Mouse (Mus musculus) kidney, embryonic 16.5 days (tissue): ENCODE data around the gene Megf11. TPM values are rescaled to one million over a fixed set of nuclear protein-coding genes. Genes with fewer than 3 reads are reported as not detected.

Source experiments
- ATAC-seq: fragments of 200-750 bp; cut with Nextera tagmentation; 2 replicates; pipeline ENCODE4 v1.8.0; 2017; ENCODE audit warnings: moderate TSS enrichment; ENCODE audit not compliant: low FRiP score, low TSS enrichment
- H3K27ac ChIP-seq: fragments of 300-500 bp; sonication (generic); 2 replicates; pipeline ENCODE4 v1.5.1; 2014; ENCODE audit warnings: low read length
- H3K27me3 ChIP-seq: fragments of 300-500 bp; sonication (generic); 2 replicates; pipeline ENCODE4 v1.6.1; 2014; ENCODE audit warnings: low read length, control low read depth, mixed read lengths; ENCODE audit not compliant: insufficient read depth
- H3K36me3 ChIP-seq: fragments of 300-500 bp; sonication (generic); 2 replicates; pipeline ENCODE4 v1.6.1; 2014; ENCODE audit warnings: low read length, control low read depth, mixed read lengths; ENCODE audit not compliant: insufficient read depth
- H3K4me1 ChIP-seq: fragments of 300-500 bp; sonication (generic); 2 replicates; pipeline ENCODE4 v1.6.1; 2014; ENCODE audit warnings: low read length, control low read depth, mixed read lengths; ENCODE audit not compliant: insufficient read depth
- H3K4me2 ChIP-seq: fragments of 300-500 bp; sonication (generic); replicated peaks from 2 replicates; pipeline ENCODE4 v1.6.1; 2014; ENCODE audit warnings: low read depth, low read length
- H3K4me3 ChIP-seq: fragments of 300-500 bp; sonication (generic); 2 replicates; pipeline ENCODE4 v1.5.1; 2014; ENCODE audit warnings: mild to moderate bottlenecking, low read length
- H3K9ac ChIP-seq: fragments of 300-500 bp; sonication (generic); replicated peaks from 2 replicates; pipeline ENCODE4 v1.6.1; 2014; ENCODE audit warnings: low read length
- H3K9me3 ChIP-seq: fragments of 300-500 bp; sonication (generic); 2 replicates; pipeline ENCODE4 v1.6.1; 2016; ENCODE audit warnings: low read length, control low read depth
- whole genome bisulfite sequencing: fragments of 180-500 bp; shearing (Covaris S2); extraction: QIAGEN DNeasy Blood & Tissue Kit; methylation state at CpG from one replicate; pipeline ENCODE4 v1.1.7; 2014; 5-methylcytosine and 5-hydroxymethylcytosine counted together
- polyA plus RNA-seq: library from polyadenylated mRNA; unstranded; fragments of >200 nt; fragmentation: Nextera tagmentation; extraction: Ambion mirVana; gene quantifications from 2 replicates; pipeline ENCODE4 v1.2.1, GENCODE M21; 2015

The Megf11 gene
- polyA plus RNA-seq, 1 experiment from 2014 or later = 4.7 TPM

DNA sequence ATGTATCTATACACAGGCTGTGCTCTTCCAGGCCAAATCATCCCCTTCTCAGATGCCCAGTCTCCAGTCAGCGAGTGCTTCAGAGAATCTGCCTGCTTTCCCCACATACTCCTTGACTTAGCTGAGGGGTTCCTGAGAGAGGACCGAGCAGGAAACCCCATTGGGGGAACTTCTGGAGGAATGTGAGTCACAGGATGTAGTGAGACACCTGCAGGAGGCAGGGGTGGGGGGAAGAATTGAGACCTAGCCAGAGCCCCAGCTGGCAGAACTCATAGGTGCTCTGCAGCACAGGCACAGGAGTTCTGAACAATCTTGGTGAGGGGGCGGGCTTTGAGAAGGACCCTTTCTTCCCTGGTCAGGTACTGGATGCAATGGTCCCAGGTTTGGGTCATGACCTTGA is 35.0 kb downstream of the Megf11 start:
- H3K36me3 ChIP-seq = no peaks in the 10 kb centered on the region
- WGBS = 83% methylated on average over 3 of the region's 3 CpGs
- no peak for ATAC-seq
- no peak overlapping the region for H3K4me3 ChIP-seq
- no peaks in the 10 kb centered on the region for H3K4me1 ChIP-seq
- H3K9me3 ChIP-seq = no peaks in the 10 kb centered on the region
- no peaks in the 10 kb centered on the region for H3K27me3 ChIP-seq
- H3K27ac ChIP-seq = no peak overlapping the region
- no peak overlapping the region for H3K9ac ChIP-seq
- H3K4me2 ChIP-seq = no peak overlapping the region

DNA sequence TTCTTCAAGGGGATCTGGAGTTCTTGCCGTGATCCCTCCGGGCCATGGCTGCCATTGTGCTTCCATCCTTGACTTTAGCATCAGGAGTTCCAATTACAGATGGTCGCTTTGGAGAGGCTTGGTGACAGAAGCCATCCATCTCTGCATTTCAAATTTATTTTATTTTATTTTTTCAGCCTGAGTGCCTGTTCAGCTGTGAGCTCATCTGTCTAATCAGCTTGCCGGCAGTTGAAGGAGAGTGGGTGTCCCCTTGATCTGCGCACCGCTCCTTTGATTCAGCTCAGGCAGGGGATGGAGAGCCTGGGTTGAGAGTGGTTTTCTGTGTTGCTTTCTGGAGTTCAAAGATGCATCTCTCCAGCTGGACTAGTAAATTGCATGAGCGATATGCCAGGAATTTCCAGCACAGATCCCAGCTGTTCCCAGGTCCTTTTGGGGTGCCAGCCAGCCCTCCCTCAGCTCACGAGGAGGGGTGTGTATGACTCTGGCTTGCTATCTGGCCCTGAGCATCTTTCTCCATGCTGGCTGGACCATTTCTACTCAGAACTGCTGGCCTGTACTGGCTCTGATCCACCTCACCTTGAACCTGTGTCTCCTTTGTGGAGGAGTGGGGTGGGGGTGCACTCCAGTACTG is 36.7 kb downstream of the Megf11 start:
- no peak for ATAC-seq
- Histone ChIP-seq H3K36me3 (no peaks in the 10 kb centered on the region), H3K4me2 (no peak overlapping the region), H3K4me1 (no peaks in the 10 kb centered on the region), H3K9me3 (no peaks in the 10 kb centered on the region), H3K4me3 (no peak overlapping the region), H3K27ac (no peak overlapping the region), H3K27me3 (no peaks in the 10 kb centered on the region), H3K9ac (no peak overlapping the region)
- WGBS = 73% methylated on average over 8 of the region's 8 CpGs

DNA sequence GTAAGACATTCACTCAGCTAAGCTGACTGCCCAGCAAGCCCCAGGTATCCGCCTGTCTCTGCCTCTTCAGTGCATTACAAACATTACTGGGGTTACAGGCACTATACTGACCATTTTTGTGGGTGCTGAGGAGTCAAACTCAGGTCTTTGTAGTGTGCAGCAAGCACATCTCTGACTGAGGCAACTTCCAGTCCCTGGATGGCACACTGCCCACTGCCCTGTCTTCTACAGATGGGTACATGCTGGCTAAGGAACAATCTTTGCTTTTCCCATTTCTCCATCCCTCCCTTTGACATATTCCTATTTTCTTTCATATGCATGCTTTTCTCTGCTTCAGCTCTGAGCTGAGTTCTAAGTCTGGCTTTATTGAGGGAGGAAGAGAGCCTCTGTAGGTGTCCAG is 38.5 kb downstream of the Megf11 start:
- Histone ChIP-seq H3K4me2 (no peak overlapping the region), H3K36me3 (no peaks in the 10 kb centered on the region), H3K9me3 (no peaks in the 10 kb centered on the region), H3K4me3 (no peak overlapping the region), H3K4me1 (no peaks in the 10 kb centered on the region), H3K27me3 (no peaks in the 10 kb centered on the region), H3K27ac (no peak overlapping the region), H3K9ac (no peak overlapping the region)
- 88% methylated on average over 1 of the region's 1 CpGs for WGBS
- ATAC-seq = no peak

DNA sequence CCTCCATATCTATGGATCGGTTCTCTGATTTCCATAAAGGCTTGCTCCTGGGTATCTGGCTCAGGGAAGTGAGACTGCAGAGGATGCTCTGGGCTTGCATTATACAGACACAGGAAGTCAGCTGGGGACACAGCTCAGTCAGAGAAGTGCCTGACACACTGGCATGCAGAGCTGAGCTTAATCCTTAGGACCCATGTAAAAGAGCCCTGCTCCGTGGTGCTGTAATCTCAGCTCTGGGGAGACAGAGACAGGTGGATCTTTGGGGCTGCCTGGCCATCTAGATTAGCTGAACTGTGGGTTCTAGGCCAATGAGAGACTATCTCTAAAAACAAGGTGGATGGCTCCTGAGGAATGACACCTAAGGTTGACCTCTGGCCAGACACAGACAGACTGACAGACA is 50.7 kb downstream of the Megf11 start:
- H3K27me3 ChIP-seq = no peaks in the 10 kb centered on the region
- ATAC-seq = no peak
- peaks cover 4% of the 10 kb centered on the region; the same call in 1 of the 2 replicates for H3K4me1 ChIP-seq
- no peak overlapping the region for H3K4me2 ChIP-seq
- H3K9ac ChIP-seq = no peak overlapping the region
- H3K4me3 ChIP-seq = no peak overlapping the region
- H3K9me3 ChIP-seq = no peaks in the 10 kb centered on the region; the same call in 1 of the 2 replicates
- H3K36me3 ChIP-seq = no peaks in the 10 kb centered on the region
- WGBS = 66% methylated on average over 2 of the region's 2 CpGs
- H3K27ac ChIP-seq = no peak overlapping the region

DNA sequence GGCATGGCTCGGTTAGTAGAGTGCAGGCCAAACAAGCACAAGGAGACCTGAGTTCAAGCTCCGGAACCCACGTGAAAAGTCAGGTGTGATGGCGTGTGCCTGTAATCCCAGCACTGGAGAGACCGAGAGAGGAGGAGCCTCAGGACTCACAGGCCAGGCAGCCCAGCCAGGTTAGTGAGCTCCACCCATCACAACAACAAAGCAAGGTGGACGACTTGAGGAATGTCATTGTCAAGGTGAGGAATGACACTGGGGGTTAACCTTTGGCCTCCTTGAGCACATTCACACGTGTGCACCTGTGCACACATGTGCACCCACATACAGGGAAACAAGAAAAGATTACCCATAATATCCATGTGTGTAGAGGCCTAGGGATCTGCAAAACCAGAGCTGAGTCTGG is 54.7 kb downstream of the Megf11 start:
- 83% methylated on average over 7 of the region's 7 CpGs for WGBS
- H3K9me3 ChIP-seq = no peaks in the 10 kb centered on the region
- ATAC-seq = no peak

DNA sequence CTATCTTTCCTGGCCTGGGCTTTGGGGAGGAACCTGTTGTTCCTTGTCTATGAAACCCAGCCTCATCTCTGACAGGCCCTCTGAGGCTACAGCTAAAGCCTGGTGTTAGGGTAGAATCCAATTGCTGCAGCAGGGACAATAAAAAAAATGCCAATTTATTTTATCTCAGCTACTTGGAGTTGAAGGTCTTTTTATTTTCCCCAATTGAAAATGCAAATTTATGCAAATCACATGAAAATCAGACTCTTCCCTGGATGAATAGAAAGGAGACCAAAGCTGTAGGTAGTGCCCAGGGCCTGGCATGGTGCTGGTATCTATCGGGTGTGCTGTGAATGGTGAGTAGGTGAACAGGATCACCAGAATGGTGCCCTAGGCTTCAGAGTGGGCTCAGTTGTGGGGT is 60.6 kb downstream of the Megf11 start:
- no peaks in the 10 kb centered on the region for H3K9me3 ChIP-seq
- WGBS = 96% methylated on average over 1 of the region's 1 CpGs
- no peak for ATAC-seq

More for the DNA sequence above, 54.7 kb downstream of the Megf11 start:
- peaks cover 4% of the 10 kb centered on the region; the same call in 1 of the 2 replicates for H3K4me1 ChIP-seq
- no peak overlapping the region for H3K4me3 ChIP-seq
- H3K27ac ChIP-seq = no peak overlapping the region
- H3K9ac ChIP-seq = no peak overlapping the region
- H3K36me3 ChIP-seq = no peaks in the 10 kb centered on the region
- no peaks in the 10 kb centered on the region for H3K27me3 ChIP-seq
- H3K4me2 ChIP-seq = no peak overlapping the region

DNA sequence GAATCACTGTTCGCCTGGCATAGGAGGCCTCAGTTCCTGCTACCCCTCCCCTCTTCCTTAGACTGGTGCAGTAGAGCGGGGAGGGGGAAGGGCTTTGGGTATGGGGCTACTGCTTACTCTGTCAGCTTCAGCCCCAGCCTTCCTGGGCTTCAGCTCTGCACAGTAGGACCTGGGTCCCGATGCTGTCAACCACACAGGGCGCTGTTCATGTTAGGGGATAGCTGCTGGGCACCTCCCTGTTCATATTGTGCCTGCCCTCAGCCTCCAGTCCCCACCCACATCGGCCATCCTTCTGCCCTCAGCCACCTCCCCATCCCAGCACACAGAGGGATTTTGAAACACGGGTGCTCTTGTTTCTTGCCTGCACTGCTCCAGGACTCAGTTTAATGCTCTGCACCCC is 61.6 kb downstream of the Megf11 start:
- Histone ChIP-seq H3K4me2 (peak overlapping the region; percentile 17), H3K9ac (no peak overlapping the region; the same call in 1 of the 2 replicates), H3K36me3 (no peaks in the 10 kb centered on the region), H3K4me1 (peaks cover 21% of the 10 kb centered on the region), H3K9me3 (no peaks in the 10 kb centered on the region), H3K27me3 (no peaks in the 10 kb centered on the region), H3K27ac (peak overlapping the region; percentile 17; the same call in 1 of the 2 replicates), H3K4me3 (no peak overlapping the region)
- 26% methylated on average over 6 of the region's 6 CpGs for WGBS
- ATAC-seq = 0 out of 2 replicates have a peak, but pooled peaks have one; percentile 60

More for the DNA sequence above, 60.6 kb downstream of the Megf11 start:
- peaks cover 21% of the 10 kb centered on the region for H3K4me1 ChIP-seq
- no peaks in the 10 kb centered on the region for H3K27me3 ChIP-seq
- H3K36me3 ChIP-seq = no peaks in the 10 kb centered on the region
- no peak overlapping the region for H3K4me2 ChIP-seq
- no peak overlapping the region for H3K9ac ChIP-seq
- no peak overlapping the region for H3K4me3 ChIP-seq
- no peak overlapping the region for H3K27ac ChIP-seq

DNA sequence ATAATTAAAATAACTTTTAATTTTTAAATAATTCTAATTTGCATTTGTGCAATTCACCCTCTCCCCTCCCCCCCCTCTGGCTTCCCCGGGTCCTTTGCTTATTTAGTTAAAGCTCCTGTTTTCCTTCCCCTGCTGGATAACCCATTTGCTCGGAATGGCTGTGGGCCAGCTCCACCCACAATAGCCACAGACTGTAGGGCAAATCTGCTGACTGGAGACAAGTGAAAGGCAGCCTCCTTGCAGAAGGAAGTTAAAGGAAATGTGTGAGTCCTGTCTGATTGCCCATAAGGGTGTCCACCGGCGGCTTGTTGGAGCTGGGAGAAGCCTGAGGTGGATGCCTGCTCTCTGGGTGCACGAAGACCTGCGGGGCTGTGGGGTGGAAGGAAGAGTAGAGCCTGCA is 62.1 kb downstream of the Megf11 start:
- H3K9ac ChIP-seq = no peak overlapping the region
- peak overlapping the region; percentile 17 for H3K4me2 ChIP-seq

DNA sequence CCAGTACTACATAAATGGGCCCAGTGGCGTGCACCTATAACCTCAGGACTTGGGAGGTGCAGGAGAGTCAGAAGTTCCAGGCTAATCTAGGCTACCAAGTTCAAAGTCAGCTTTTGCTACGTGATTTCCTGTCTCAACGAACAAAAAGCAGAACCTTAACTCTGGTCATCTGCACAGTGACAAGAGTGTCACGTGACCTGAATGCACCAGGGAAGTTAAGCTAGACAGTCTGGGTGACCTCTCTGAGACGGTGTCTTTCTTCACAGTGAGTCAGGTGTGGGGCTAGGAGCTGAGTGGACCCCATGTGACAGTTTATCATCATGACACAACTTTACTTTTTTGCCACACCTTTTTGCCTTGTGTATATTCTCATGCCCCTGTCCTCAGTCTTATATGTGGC is 67.3 kb downstream of the Megf11 start:
- no peak for ATAC-seq
- no peak overlapping the region for H3K4me3 ChIP-seq
- H3K27ac ChIP-seq = no peak overlapping the region
- no peak overlapping the region for H3K4me2 ChIP-seq
- no peaks in the 10 kb centered on the region for H3K36me3 ChIP-seq
- H3K27me3 ChIP-seq = no peaks in the 10 kb centered on the region
- peaks cover 30% of the 10 kb centered on the region for H3K4me1 ChIP-seq
- no peak overlapping the region for H3K9ac ChIP-seq
- H3K9me3 ChIP-seq = no peaks in the 10 kb centered on the region
- WGBS = 73% methylated on average over 5 of the region's 5 CpGs

More for the DNA sequence above, 62.1 kb downstream of the Megf11 start:
- Histone ChIP-seq H3K27ac (peak overlapping the region; percentile 63; the same call in 1 of the 2 replicates), H3K36me3 (no peaks in the 10 kb centered on the region), H3K4me3 (no peak overlapping the region), H3K4me1 (peaks cover 21% of the 10 kb centered on the region), H3K9me3 (no peaks in the 10 kb centered on the region), H3K27me3 (no peaks in the 10 kb centered on the region)
- 26% methylated on average over 6 of the region's 6 CpGs for WGBS
- 0 out of 2 replicates have a peak, but pooled peaks have one; percentile 22 for ATAC-seq

DNA sequence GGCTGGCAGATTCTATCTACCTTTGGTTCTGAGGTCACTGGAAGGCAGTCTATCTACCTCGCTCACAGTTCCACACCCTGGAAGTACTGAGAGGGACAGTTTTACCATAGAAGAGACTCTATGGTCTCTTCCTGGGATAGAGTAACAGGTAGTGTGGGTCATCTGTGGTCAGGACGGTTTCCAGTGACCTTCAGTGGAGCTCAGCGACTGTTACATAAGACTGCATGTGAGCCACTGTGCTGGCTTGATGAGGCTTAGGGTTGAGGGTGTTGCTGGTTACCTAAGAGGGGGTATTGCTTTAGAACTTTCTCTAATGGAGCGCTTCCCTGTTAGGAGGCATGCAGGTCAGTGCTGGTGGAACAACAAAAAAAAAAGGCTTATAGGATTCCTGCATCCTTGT is 68.8 kb downstream of the Megf11 start:
- Histone ChIP-seq H3K27me3 (no peaks in the 10 kb centered on the region), H3K36me3 (no peaks in the 10 kb centered on the region), H3K4me1 (peaks cover 30% of the 10 kb centered on the region), H3K9me3 (no peaks in the 10 kb centered on the region), H3K27ac (no peak overlapping the region), H3K9ac (no peak overlapping the region), H3K4me2 (no peak overlapping the region), H3K4me3 (no peak overlapping the region)
- WGBS = 82% methylated on average over 4 of the region's 4 CpGs
- no peak for ATAC-seq
